Mouse (Mus musculus): ENCODE measurements around the gene Prss57. TPM values are rescaled to one million over a fixed set of nuclear protein-coding genes. Genes with fewer than 3 reads are reported as not detected.

Prss57 gene
- total RNA-seq, 1 experiment from 2014 or later, result 10.0 TPM

- ATAC-seq (replicated peaks in 1 of 2; ENCODE audit: insufficient read depth in 1 of 2, low FRiP score in 2 of 2, low TSS enrichment in 1 of 2, low read depth in 1 of 2, poor library complexity in 2 of 2, severe bottlenecking in 2 of 2), result no peak
Measured at GRCm38 (mm10) chr10:79814271-79814842, 23.6 kb upstream of the Prss57 start.

- peak; percentile 74 to 85 for ATAC-seq (replicated peaks in 1 of 2; ENCODE audit: insufficient read depth in 1 of 2, low FRiP score in 2 of 2, low TSS enrichment in 1 of 2, low read depth in 1 of 2, poor library complexity in 2 of 2, severe bottlenecking in 2 of 2)
Measured at GRCm38 (mm10) chr10:79811736-79812637, 21.2 kb upstream of the Prss57 start.

- no peak for ATAC-seq (replicated peaks in 1 of 2; ENCODE audit: insufficient read depth in 1 of 2, low FRiP score in 2 of 2, low TSS enrichment in 1 of 2, low read depth in 1 of 2, poor library complexity in 2 of 2, severe bottlenecking in 2 of 2)
Measured at GRCm38 (mm10) chr10:79808728-79809127, 18.0 kb upstream of the Prss57 start.

GRCm38 (mm10) chr10:79807826-79808225 lies 17.1 kb upstream of the Prss57 start:
- ATAC-seq (replicated peaks in 1 of 2; ENCODE audit: insufficient read depth in 1 of 2, low FRiP score in 2 of 2, low TSS enrichment in 1 of 2, low read depth in 1 of 2, poor library complexity in 2 of 2, severe bottlenecking in 2 of 2), result no peak

- no peak for ATAC-seq (replicated peaks in 1 of 2; ENCODE audit: insufficient read depth in 1 of 2, low FRiP score in 2 of 2, low TSS enrichment in 1 of 2, low read depth in 1 of 2, poor library complexity in 2 of 2, severe bottlenecking in 2 of 2)
Measured at GRCm38 (mm10) chr10:79806972-79807371, 16.2 kb upstream of the Prss57 start.

GRCm38 (mm10) chr10:79806331-79806730 lies 15.6 kb upstream of the Prss57 start:
- ATAC-seq (replicated peaks in 1 of 2; ENCODE audit: insufficient read depth in 1 of 2, low FRiP score in 2 of 2, low TSS enrichment in 1 of 2, low read depth in 1 of 2, poor library complexity in 2 of 2, severe bottlenecking in 2 of 2), result no peak

DNA sequence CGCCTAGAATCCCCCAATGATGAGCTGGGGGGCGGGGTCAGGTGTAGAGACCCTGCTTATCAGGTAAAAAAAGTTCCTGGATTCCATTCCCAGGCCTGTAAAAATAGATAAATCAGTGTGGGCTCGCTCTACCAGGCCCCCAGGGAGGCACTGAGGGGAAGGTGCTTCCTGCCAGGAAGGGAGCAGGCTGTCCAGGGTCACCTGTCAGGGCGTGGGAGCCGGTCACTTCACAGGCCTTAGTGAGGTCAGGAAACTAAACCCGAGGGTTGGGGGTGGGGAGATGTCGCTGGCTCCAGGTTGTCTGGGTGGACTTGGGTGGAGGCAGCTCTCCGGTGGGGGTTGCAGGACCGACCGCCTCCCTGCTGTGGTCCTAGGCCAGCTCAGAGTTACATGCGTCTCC lies 14.9 kb upstream of the Prss57 start:
- ATAC-seq (replicated peaks in 1 of 2; ENCODE audit: insufficient read depth in 1 of 2, low FRiP score in 2 of 2, low TSS enrichment in 1 of 2, low read depth in 1 of 2, poor library complexity in 2 of 2, severe bottlenecking in 2 of 2), result no peak

DNA sequence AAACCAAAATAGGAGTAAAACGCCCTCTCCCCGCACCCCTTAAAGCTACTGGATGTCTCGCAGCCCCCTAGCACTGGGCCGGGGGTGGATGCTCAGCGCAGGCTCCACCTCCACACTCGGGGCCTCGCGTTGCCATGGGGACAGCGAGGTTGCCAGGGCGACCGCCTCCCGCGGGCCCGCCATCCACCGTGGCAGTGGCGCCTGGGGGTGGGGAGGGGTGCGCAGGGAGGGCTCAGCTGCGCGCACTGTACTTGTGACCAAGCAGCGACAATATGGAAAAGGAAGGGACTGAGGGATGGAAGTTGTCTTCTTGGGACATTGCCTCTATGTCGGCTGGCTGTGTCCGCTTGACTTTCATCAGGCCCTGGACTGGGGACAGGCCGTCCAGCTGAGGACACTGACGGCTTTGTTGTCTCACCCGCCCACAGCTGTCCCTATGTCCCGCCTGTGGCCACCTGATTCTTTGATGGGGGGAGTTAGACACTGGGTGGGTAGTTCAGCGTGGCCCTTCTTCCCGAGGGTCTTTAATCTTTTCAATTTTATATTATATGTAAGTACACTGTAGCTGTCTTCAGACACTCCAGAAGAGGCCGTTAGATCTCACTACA lies 13.1 kb upstream of the Prss57 start:
- ATAC-seq (replicated peaks in 1 of 2; ENCODE audit: insufficient read depth in 1 of 2, low FRiP score in 2 of 2, low TSS enrichment in 1 of 2, low read depth in 1 of 2, poor library complexity in 2 of 2, severe bottlenecking in 2 of 2), result no peak

GRCm38 (mm10) chr10:79802331-79802971 lies 11.7 kb upstream of the Prss57 start:
- ATAC-seq (replicated peaks in 1 of 2; ENCODE audit: insufficient read depth in 1 of 2, low FRiP score in 2 of 2, low TSS enrichment in 1 of 2, low read depth in 1 of 2, poor library complexity in 2 of 2, severe bottlenecking in 2 of 2), result no peak

- ATAC-seq (replicated peaks in 1 of 2; ENCODE audit: insufficient read depth in 1 of 2, low FRiP score in 2 of 2, low TSS enrichment in 1 of 2, low read depth in 1 of 2, poor library complexity in 2 of 2, severe bottlenecking in 2 of 2), result no peak
Measured at GRCm38 (mm10) chr10:79801837-79802236, 11.1 kb upstream of the Prss57 start.

GRCm38 (mm10) chr10:79800508-79800907 lies 9.7 kb upstream of the Prss57 start:
- ATAC-seq (replicated peaks in 1 of 2; ENCODE audit: insufficient read depth in 1 of 2, low FRiP score in 2 of 2, low TSS enrichment in 1 of 2, low read depth in 1 of 2, poor library complexity in 2 of 2, severe bottlenecking in 2 of 2), result no peak

DNA sequence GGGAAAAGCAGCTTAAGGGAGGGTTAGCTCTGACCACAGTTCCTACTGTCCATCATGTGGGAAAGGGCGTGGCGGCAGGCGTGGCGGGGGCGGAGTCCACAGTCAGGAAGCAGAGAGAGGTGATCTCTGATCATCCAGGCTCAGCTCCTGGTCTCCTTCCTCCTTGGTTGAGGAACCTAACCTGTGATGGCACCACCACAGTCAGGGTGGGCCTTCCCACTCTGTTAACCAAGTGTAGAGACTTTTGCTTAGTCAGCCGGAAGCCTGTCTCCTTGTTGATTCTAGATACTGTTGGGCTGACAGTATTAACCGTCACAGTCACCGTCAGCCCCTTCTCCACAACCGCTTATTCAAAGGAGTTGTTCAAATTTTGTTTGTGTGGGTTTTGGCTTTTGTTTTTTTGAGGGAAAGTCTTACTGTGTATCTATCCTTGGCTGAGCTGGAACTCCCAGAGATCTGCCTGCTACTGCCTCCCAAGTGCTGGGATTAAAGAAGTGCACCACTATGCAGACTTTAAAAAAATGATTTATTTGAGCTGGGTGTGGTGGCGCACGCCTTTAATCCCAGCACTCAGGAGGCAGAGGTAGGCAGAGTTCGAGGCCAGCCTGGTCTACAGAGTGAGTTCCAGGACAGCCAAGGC lies 7.6 kb upstream of the Prss57 start:
- peak; percentile 51 to 71 for ATAC-seq (replicated peaks in 1 of 2; ENCODE audit: insufficient read depth in 1 of 2, low FRiP score in 2 of 2, low TSS enrichment in 1 of 2, low read depth in 1 of 2, poor library complexity in 2 of 2, severe bottlenecking in 2 of 2)

- no peak for ATAC-seq (replicated peaks in 1 of 2; ENCODE audit: insufficient read depth in 1 of 2, low FRiP score in 2 of 2, low TSS enrichment in 1 of 2, low read depth in 1 of 2, poor library complexity in 2 of 2, severe bottlenecking in 2 of 2)
Measured at GRCm38 (mm10) chr10:79797326-79797725, 6.6 kb upstream of the Prss57 start.

- no peak for ATAC-seq (replicated peaks in 1 of 2; ENCODE audit: insufficient read depth in 1 of 2, low FRiP score in 2 of 2, low TSS enrichment in 1 of 2, low read depth in 1 of 2, poor library complexity in 2 of 2, severe bottlenecking in 2 of 2)
Measured at GRCm38 (mm10) chr10:79795905-79796304, 5.1 kb upstream of the Prss57 start.

DNA sequence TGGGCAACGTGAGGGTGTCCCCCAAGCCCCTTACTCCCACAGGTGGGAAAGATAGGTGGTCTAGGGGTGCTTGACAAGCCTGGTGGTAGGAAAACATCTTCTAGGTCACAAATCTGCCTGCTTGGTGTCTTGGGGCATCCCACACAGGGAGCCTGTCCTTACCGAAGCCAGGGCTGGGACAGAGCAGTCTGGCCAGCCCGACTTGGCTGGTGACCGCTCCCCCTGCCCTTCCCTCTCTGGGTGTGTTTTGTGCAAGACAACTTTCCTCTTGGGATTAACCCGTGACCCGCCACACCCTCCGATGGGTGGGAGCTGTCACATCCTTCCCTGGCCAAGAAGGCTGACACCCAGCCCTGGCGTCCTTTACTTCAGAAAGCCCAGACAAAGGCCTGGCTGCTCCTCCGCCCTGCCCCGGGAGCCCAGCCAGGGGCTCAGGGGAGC lies 3.8 kb upstream of the Prss57 start:
- no peak for ATAC-seq (replicated peaks in 1 of 2; ENCODE audit: insufficient read depth in 1 of 2, low FRiP score in 2 of 2, low TSS enrichment in 1 of 2, low read depth in 1 of 2, poor library complexity in 2 of 2, severe bottlenecking in 2 of 2)

- no peak for ATAC-seq (replicated peaks in 1 of 2; ENCODE audit: insufficient read depth in 1 of 2, low FRiP score in 2 of 2, low TSS enrichment in 1 of 2, low read depth in 1 of 2, poor library complexity in 2 of 2, severe bottlenecking in 2 of 2)
Measured at GRCm38 (mm10) chr10:79793738-79794490, 3.2 kb upstream of the Prss57 start.
